Mouse (Mus musculus): ENCODE results near the gene Pitpna.

DNA sequence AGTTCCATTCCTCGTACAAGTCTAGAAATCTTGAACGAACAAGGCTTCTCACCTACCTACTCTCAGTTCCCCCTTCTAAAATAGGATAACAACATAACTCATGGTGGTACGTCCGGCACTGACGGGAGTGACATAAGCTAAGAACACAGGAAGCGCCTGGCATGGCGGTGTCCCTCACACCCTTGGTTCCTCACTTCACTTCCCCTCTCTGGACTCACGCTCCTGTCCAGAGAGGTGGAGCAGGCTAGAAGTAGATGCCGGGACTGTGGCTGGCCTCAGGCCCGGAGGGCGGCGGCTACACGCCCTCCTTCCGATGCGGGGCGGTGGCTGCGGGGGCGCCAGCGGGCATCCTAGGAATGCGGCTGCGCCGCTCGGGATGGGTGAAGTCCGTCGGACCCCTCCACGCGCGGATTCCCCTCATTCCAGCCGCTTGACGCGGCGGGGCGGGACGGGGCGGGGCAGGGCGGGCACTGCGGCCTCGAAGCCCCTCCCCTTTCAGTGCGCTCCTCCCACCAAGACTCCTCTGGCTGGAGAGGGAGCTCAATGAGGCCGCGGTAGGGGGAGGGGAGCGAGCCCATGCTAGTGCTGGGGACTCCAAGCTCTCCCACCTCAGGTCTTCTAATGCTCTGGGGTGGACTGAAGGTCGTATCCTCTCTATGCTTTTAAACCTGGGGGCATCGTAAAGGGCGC is 66.0 kb downstream of the Pitpna start:
- no peak for TF ChIP-seq CTCF (IDR thresholded peaks at IDR 0.05; ENCODE audit: extremely low read depth, insufficient read depth, low read length)
- TF ChIP-seq POLR2A (IDR thresholded peaks at IDR 0.05; ENCODE audit: extremely low read depth, insufficient read depth, low read length): no peak

Measured in cortical plate, adult 2 months (tissue).